Mouse (Mus musculus) heart, adult 8-10 months (tissue): Measurements from ENCODE around the gene Rasgef1a. TPM values are rescaled to one million over a fixed set of nuclear protein-coding genes. Genes with fewer than 3 reads are reported as not detected.
A peak's percentile ranks its signal among the peaks of the same experiment; 100 is the strongest.

Source experiments
- DNase-seq: peaks from one replicate; pipeline ENCODE4 v3.0.0; 2022; ENCODE audit warnings: low spot score
- microRNA-seq: library from miRNA; unstranded; fragments of <30 nt; microRNA quantifications from one replicate; pipeline ENCODE4 v1.2.0, GENCODE M21; 2022
- total RNA-seq, 4 experiments: library from RNA; stranded (reverse); gene quantifications; 2 replicates each; pipeline ENCODE4 v1.2.4; 2022

Rasgef1a gene
- total RNA-seq, 4 experiments from 2014 or later, result 0.35 to 0.69 (median 0.42) TPM

DNA sequence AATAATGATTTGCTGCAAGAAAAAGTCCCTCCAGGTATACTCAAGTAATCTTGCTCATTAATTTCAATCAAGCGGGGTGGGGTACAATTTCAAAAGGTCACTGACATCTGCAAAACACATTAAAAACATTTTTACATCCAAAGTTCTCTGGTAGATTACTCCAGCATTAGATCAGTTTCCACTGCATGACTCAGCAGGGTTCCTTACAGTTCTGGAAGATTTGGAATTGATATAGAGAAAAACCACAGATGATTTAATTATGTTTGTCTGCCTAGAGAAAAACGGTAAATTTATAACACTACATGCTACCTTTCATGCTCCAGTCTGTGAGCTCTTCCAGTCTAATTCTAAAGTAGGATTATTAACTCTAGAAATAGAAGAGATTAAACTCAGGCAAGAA lies 118.8 kb downstream of the Rasgef1a start:
- DNase-seq, result peak; percentile 10

DNA sequence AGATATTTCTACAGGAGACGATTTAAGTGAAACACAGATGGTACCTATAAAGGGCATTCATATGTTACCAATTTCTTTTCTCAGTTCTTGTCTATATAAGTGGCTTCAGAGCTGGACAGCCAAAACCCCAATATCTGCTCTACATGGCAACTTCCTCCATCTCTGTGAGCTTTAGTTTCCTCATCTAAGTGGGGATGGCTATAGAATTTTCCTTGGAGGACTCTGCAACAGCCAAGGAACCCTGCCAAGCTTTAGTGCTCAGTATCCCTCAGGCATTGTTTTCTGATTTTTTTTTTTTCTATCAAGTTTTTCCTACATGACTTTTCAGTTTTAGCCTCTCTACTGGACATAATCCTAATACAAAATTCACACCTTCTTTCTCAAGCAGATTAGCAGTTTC lies 123.2 kb downstream of the Rasgef1a start:
- DNase-seq, result no peak

GRCm38 (mm10) chr6:118137148-118137547 lies 125.9 kb downstream of the Rasgef1a start:
- no peak for DNase-seq

DNA sequence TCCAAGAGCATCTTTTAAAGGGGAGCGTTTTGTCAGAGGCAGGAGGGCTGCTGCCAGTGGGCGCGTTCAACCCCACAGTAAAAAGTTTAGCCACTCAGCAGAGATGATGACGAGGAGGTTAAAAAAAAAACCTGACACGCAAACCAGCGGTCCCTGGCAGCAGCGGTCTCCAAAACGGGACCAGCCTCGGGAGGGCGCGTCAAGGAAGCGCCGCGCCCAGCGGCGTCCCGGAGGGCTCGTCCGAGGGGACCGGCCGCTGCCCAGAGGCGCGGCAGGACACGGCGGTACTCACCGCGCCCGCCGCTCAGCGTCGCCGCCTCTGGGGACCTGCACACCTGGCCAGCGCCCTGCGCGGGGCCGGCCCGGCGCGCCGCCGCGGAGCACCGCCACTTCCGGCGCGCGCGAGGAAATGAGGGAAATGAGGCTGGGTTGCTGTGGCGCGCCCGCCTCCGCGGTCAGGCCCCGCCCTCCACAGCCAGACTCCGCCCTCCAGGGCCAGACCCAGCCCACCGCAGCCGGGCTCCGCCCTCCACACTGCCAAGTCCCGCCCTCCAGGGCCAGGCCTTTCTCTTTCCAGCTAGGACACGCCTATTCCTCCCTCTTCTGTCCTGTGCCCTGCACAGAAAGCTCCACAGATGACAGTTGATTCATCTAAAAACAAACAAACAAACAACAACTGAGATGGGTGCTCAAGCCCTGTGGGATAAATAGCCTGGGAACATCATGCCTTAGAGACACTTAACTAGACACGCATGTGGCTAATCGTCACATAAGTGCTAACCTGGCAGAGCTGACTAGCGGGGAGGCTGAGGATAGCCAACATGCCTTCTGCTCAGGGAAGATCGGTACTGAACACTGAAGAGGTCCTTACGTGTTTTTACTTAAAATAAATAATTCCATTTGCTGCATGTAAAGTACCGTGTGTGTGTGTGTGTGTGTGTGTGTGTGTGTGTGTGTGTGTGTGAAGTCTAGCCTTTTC lies 127.8 kb downstream of the Rasgef1a start, which contains the start of gene Csgalnact2:
Gene Csgalnact2 (minus strand): TSS at position 410 of the 979 bp plus-strand sequence.
- peak; percentile 95 for DNase-seq

DNA sequence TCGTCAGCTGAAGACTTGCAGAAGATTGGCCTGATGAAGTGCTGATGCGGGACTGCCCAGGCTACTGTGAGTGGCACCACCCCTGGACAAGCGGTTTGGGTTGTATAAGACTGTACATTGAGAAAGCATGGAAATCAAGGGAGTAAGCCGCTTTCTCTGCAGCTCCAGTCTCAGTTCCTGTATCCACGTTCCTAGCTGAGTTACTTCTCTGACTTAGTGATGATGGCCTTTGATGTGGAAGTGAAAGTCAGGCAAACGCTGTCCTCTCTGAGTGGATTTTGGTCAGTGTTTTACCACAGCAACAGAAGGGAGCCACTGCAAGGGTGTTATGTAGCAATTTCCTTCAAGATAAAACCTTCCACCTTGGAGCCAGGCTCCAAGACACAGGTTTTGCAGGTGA lies 129.7 kb downstream of the Rasgef1a start:
- no peak for DNase-seq

Small RNA genes within 50 kb of the gene (microRNA-seq; reads per million reads assigned to microRNA genes)
- not detected for gene Mir7044

Other genes with a start within 250 kb of the Rasgef1a start
- gene Zfp637, start 170.3 kb upstream of the Rasgef1a start, total RNA-seq, result 10 to 100 TPM; 26.2 to 33.8 (median 29.0) TPM
- gene Zfp239, start 149.3 kb upstream of the Rasgef1a start, total RNA-seq, result under 1 TPM in 3 of 4 experiments, not detected in 1; 0.22 to 0.41 (median 0.26) TPM
- 100 to 1,000 TPM; 170 to 189 (median 180) TPM for gene Hnrnpf, start 111.1 kb upstream of the Rasgef1a start, total RNA-seq
- gene Fxyd4, start 73.7 kb upstream of the Rasgef1a start, total RNA-seq, result not detected
- 10 to 100 TPM; 18.7 to 20.1 (median 19.6) TPM for gene Csgalnact2, start 127.7 kb downstream of the Rasgef1a start, total RNA-seq
- 1 to 10 TPM; 1.8 to 5.5 (median 4.3) TPM for gene Ret, start 186.3 kb downstream of the Rasgef1a start, total RNA-seq